Mouse (Mus musculus): ENCODE measurements around the gene Ggt1. TPM values are rescaled to one million over a fixed set of nuclear protein-coding genes. Genes with fewer than 3 reads are reported as not detected.

Ggt1 gene
- total RNA-seq, 1 experiment from 2014 or later, result 4.3 TPM

GRCm38 (mm10) chr10:75568029-75568428, 6.6 kb downstream of the Ggt1 start:
- ATAC-seq (ENCODE audit: extremely low read depth, insufficient number of reproducible peaks, low FRiP score, poor library complexity, severe bottlenecking), result no peak

DNA sequence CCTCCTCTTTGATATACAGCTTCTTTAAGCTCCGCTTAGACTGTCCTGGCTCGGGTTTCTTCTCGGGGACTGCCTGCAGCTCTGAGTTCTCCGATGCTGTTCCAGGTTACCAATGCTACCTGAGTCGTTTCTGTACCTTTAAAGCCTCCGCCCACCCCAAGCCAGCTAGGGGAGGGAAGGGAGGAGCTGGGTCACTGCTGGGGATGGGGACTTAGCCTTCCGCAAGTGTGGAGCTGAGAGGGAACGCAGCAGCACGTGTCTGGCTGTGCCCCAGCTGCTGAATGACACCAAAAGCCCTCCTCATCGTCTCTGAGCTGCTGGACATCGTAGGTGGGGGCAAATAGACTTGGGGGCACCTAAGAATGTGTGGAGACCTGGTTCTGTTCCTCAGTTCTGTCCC, 7.0 kb downstream of the Ggt1 start:
- no peak for ATAC-seq (ENCODE audit: extremely low read depth, insufficient number of reproducible peaks, low FRiP score, poor library complexity, severe bottlenecking)

DNA sequence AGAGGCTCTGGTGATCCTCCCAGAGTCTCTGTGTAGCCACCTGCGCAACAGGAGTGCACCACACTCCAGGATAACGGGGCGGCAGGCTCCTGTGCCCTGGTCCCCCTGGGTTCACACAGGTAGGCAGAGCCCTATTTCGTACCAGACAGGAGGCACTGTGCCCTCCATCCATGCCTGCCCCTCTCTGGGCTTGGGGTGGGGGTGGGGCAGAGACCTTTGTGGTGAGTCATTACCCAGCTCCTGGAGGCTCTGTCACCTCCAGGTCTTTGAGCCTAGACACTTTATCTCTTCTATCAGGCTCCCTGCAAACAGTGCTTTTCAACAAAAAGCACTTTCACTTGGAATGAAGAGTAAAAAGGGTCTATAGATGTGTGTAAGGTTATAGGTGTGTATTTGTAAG, 7.4 kb downstream of the Ggt1 start:
- ATAC-seq (ENCODE audit: extremely low read depth, insufficient number of reproducible peaks, low FRiP score, poor library complexity, severe bottlenecking), result no peak

DNA sequence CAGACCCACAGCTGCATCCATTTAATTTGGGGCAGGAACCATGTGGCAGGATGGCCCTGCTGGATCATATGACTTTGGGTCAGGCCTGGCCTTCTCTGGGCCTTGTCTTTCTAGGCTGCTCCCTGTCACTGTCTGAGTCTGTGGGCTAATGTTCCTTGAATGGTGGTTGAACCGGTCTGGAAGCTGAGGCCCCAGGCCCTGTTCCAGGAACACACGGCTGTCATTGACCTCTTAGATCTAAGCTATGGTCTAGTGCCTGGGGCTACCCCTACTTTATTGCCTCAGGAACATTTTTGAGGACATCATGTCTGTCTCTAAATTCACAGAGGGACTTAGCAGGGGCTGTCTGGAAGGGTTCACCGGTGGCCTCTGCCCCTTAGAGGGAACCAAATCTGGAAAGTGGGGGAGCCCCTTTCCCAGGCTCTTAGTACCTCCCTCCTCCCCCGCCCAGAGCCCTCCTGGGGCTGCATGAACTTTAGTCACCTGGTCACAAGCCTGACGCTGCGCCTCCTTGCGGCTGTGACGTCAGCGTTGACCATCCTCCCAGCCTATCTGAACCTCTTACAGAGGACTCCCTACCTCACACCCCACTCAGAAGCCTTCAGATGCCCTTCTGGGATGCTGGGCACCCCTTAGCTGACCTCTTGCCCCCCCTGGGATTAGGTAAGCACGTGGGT, 9.7 kb downstream of the Ggt1 start:
- no peak for ATAC-seq (ENCODE audit: extremely low read depth, insufficient number of reproducible peaks, low FRiP score, poor library complexity, severe bottlenecking)

DNA sequence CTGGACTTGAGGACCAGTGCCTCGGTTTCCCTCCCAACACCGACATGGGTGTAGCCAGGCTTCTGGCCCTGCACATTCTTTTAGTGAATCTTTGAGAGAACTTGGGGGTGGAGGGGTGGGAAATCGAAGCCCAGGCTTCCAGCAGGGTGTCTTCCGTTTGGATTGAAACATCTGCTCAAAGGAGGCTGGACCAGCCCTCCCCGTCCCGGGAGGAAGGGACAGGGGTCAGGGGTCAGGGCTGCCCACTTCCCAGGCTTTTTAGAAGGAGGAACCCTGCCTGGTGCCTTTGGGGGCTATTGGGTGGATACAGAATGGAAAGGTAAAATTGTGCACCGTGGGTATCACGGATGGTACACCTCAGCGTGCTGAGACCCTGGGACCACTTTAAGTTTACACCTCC, 10.5 kb downstream of the Ggt1 start:
- ATAC-seq (ENCODE audit: extremely low read depth, insufficient number of reproducible peaks, low FRiP score, poor library complexity, severe bottlenecking), result no peak

DNA sequence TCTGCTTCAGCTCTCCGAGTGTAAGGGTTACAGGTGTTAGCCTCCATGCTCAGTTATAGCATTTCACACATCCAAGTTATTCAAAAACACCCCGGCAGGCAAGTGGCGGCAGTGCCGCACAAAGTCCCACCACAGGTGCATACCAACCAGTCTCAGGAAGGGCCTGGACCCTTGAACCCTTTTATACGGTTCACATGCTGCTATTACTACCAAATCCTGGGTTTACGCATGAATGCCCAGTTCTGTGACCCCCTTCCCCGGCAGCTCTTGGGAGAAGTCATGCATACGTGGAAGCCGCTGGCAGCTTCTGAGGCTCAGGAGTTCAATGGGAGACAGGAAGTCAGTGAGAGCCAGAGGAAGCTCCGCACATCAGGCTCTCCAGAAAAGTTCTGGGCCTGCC, 11.8 kb downstream of the Ggt1 start:
- no peak for ATAC-seq (ENCODE audit: extremely low read depth, insufficient number of reproducible peaks, low FRiP score, poor library complexity, severe bottlenecking)

DNA sequence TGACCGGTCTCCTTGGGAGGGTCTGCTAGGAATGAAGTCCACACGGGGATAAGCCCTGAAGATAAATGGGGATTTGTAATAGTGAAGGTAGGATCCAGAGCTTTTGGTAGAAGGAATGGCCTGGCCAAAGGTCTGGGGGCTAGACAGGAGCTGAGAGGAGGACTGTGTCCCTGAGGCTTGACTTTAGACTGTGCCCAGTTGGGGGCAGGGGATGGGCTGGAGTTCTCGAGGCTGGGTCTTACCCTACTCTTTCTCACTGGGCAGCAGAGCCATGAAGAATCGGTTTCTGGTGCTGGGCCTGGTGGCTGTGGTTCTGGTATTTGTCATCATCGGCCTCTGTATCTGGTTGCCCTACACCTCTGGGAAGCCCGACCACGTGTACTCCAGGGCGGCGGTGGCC, 12.6 kb downstream of the Ggt1 start:
- ATAC-seq (ENCODE audit: extremely low read depth, insufficient number of reproducible peaks, low FRiP score, poor library complexity, severe bottlenecking), result no peak

DNA sequence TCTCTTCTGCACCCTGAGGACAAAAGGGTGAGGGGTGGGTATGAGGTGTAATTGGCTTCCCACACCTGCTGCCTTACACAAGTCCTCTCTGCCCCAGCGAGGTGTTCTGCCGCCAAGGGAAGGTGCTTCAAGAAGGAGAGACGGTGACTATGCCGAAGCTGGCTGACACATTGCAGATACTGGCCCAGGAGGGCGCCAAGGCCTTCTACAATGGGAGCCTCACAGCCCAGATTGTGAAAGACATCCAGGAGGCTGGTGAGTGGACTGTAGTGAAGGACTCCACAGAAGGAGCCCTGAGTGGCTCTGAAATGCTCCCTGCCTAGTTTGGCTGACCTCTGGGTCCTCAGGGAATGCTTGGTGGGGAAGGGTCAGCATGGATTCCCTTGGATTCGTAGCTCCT, 17.7 kb downstream of the Ggt1 start:
- ATAC-seq (ENCODE audit: extremely low read depth, insufficient number of reproducible peaks, low FRiP score, poor library complexity, severe bottlenecking), result no peak

- ATAC-seq (ENCODE audit: extremely low read depth, insufficient number of reproducible peaks, low FRiP score, poor library complexity, severe bottlenecking), result peak; percentile 72
Observed at GRCm38 (mm10) chr10:75585876-75586552, 24.6 kb downstream of the Ggt1 start.

GRCm38 (mm10) chr10:75586553-75586879, 25.1 kb downstream of the Ggt1 start:
- no peak for ATAC-seq (ENCODE audit: extremely low read depth, insufficient number of reproducible peaks, low FRiP score, poor library complexity, severe bottlenecking)

- no peak for ATAC-seq (ENCODE audit: extremely low read depth, insufficient number of reproducible peaks, low FRiP score, poor library complexity, severe bottlenecking)
Observed at GRCm38 (mm10) chr10:75587781-75588180, 26.4 kb downstream of the Ggt1 start.

DNA sequence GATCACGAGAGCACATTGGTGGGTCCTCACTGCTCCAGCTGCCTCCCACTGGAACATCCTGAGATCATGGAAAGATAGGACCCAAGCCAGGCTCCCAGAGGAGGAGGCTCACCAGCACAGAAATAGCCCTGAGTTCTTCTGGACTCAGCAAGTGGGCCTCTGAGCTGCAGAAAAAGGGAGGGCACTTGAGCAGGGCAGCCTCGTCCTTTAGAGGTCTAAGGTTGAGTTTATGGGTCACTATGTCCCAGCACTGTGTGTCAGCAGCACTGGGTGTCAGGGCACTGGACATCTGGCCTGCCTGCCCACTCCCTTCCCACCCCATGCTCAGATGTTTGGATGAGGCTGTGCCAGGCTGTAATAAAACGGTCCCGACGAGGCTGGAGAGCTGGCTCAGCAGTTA, 26.9 kb downstream of the Ggt1 start:
- ATAC-seq (ENCODE audit: extremely low read depth, insufficient number of reproducible peaks, low FRiP score, poor library complexity, severe bottlenecking), result no peak

- ATAC-seq (ENCODE audit: extremely low read depth, insufficient number of reproducible peaks, low FRiP score, poor library complexity, severe bottlenecking), result no peak
Observed at GRCm38 (mm10) chr10:75589129-75589528, 27.7 kb downstream of the Ggt1 start, which contains the start of gene Ggt5. Gene Ggt5 (plus strand): TSS chr10:75589340.

- ATAC-seq (ENCODE audit: extremely low read depth, insufficient number of reproducible peaks, low FRiP score, poor library complexity, severe bottlenecking), result peak; percentile 13; the same call in 1 of the 2 replicates
Observed at GRCm38 (mm10) chr10:75589651-75590050, 28.2 kb downstream of the Ggt1 start.

DNA sequence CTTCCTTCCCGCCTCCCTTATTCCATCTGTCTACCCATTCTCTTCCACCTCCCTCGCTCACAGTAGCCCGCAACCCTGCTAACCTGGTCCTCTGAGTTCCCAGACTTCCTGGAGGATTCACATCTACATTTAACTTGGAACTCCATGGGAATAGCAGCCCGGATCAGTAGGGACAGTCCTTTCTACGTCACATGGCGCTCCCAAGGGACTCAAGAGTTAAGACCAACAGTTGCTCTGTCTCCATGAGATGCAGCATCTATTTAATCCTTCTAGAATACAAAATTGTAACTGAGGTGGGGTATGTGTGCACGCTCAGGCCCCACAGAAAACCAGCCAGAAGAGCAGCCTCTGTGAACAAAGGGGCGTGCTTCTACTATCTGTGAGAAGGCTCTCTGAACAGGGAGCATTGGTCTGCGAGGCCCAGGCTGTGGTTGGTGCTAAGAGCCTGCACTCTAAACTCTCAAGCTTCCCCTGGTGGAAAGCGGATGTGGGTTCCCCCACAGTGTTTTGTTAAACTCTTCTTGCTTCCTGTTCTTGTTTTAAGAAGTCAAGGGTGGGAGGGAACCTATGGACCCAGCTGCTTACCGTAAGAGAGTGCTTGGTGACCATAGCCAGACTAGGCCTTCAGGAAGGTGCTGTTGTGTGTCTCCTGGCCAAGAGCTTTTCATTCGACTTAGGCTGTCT, 29.9 kb downstream of the Ggt1 start:
- peak; percentile 89 for ATAC-seq (ENCODE audit: extremely low read depth, insufficient number of reproducible peaks, low FRiP score, poor library complexity, severe bottlenecking)

DNA sequence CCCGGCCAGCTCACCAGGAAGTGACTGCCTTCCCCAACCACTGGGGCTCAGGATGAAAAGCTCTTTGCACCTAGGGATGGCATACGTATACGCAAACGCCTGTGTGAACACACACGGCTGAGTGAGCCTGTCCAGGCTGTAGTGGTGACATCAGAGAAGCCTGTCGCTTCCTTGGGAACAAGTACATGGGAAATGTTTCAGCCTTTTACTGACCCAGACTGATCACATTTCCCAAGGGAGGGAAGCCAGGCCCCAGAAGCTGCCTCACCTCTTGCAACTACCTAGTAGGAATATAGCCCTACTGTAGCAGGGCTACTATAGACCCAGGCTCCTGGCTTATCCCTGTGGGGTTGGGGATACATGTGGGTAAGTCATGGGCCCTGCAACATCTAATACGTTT, 31.2 kb downstream of the Ggt1 start:
- no peak for ATAC-seq (ENCODE audit: extremely low read depth, insufficient number of reproducible peaks, low FRiP score, poor library complexity, severe bottlenecking)

DNA sequence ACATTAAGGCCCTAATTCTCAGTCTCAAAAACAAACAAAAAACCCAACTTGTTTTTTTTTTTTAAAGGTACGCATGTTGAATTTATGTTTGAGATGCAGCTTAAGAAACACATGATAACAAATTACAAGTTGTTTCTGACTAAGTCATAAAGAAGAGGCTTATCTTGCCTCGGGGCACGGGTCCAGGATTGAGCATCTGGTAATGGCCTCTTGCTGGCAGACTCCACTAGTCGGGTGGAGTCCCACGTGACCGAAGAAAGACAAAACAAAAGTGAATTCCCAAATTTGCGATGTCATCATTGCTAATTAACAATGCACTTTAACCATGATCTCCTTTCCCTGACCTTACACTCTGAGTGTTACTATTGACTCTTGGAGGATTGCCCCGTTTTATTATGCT, 34.6 kb downstream of the Ggt1 start:
- ATAC-seq (ENCODE audit: extremely low read depth, insufficient number of reproducible peaks, low FRiP score, poor library complexity, severe bottlenecking), result no peak

DNA sequence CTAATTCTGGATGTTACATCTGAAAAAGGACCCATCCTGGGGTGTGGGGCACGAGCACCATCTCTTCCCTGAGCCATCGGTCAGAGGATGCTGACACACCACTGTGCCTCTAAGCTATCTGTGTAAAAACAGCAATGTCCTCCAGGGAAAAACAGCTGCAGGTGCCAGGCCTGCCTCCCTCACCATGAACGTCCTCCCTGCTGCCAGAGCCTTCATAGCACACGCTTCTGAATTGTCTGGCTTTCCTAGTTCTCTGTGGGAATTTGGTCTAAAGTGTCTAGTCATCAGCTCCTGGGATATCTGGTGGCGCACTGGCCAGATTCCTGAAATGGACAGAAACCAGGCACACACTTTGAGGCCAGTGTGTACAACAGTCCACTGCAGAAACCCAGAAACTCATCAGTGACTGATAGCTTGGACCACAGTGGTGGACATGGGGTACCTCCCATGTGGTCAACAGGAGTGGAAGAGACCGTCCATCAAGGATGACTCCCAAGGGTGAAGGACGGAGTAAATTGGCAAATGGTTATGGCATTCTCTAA, 38.9 kb downstream of the Ggt1 start:
- ATAC-seq (ENCODE audit: extremely low read depth, insufficient number of reproducible peaks, low FRiP score, poor library complexity, severe bottlenecking), result no peak

- ATAC-seq (ENCODE audit: extremely low read depth, insufficient number of reproducible peaks, low FRiP score, poor library complexity, severe bottlenecking), result no peak
Observed at GRCm38 (mm10) chr10:75605162-75605846, 43.9 kb downstream of the Ggt1 start.

Measured in neutrophil, adult 5-6 weeks (primary cell).